Mouse (Mus musculus): ENCODE results near the gene Cfap299.

GRCm38 (mm10) chr5:98348605-98349004 lies 19.5 kb downstream of the Cfap299 start:
- TF ChIP-seq GATA1 (IDR thresholded peaks at IDR 0.05; ENCODE audit: low read length): no peak
- TF ChIP-seq TAL1 (IDR thresholded peaks at IDR 0.05; ENCODE audit: low read length): no peak
